8 mouse cellular contexts compared by ENCODE assay signal in genomic region chr19:42144541-42145167, GRCm38 (mm10). TPM values are rescaled to one million over a fixed set of nuclear protein-coding genes. Genes with fewer than 3 reads are reported as not detected.
DNase-seq lines count a peak whose midpoint lies in the region; ATAC-seq and TF ChIP-seq lines count a peak whose summit lies in the region.

No protein-coding gene starts in this region.

- no peak overlapping the region for H3K9ac ChIP-seq in liver, embryonic 12.5 days
- no peak overlapping the region for H3K9ac ChIP-seq in intestine, embryonic 15.5 days
- H3K9ac ChIP-seq in liver, adult 2 months (ENCODE audit: low read depth, low read length), result no peak overlapping the region

- H3K4me2 ChIP-seq in liver, embryonic 12.5 days, result no peak overlapping the region
- no peak overlapping the region for H3K4me2 ChIP-seq in intestine, embryonic 15.5 days (replicated peaks)

- H3K9me3 ChIP-seq in liver, embryonic 12.5 days (replicated peaks), result no peaks in the 10 kb centered on the region
- H3K9me3 ChIP-seq in intestine, embryonic 15.5 days, result no peaks in the 10 kb centered on the region

- TF ChIP-seq POLR2A in liver, adult 2 months (IDR thresholded peaks at IDR 0.05; ENCODE audit: extremely low read depth, insufficient read depth, low read length), result no peak

- peak; percentile 63 for TF ChIP-seq CTCF in liver, adult 2 months (IDR thresholded peaks at IDR 0.05; ENCODE audit: low read depth, low read length)

- no peak overlapping the region for H3K4me3 ChIP-seq in liver, embryonic 12.5 days
- no peak overlapping the region for H3K4me3 ChIP-seq in intestine, embryonic 15.5 days (replicated peaks)
- no peak overlapping the region for H3K4me3 ChIP-seq in liver, adult 2 months (ENCODE audit: insufficient read depth, low read depth, low read length)

- no peaks in the 10 kb centered on the region for H3K36me3 ChIP-seq in liver, embryonic 12.5 days
- no peaks in the 10 kb centered on the region for H3K36me3 ChIP-seq in intestine, embryonic 15.5 days
- H3K36me3 ChIP-seq in liver, adult 2 months (ENCODE audit: control insufficient read depth, insufficient read depth, low read length), result no peaks in the 10 kb centered on the region

- no peak for ATAC-seq in liver, embryonic 12.5 days
- peak; percentile 24; the same call in 1 of the 2 replicates for ATAC-seq in frontal cortex, adult (ENCODE audit: low TSS enrichment)
- ATAC-seq in intestine, embryonic 15.5 days, result no peak

- H3K27me3 ChIP-seq in liver, embryonic 12.5 days (replicated peaks), result peaks cover 52% of the 10 kb centered on the region
- no peaks in the 10 kb centered on the region; the same call in 1 of the 2 replicates for H3K27me3 ChIP-seq in intestine, embryonic 15.5 days (replicated peaks)
- no peaks in the 10 kb centered on the region for H3K27me3 ChIP-seq in liver, adult 2 months (ENCODE audit: control insufficient read depth, insufficient read depth, low read length)

- 28% methylated on average over 8 of the region's 8 CpGs for WGBS in liver, embryonic 12.5 days (ENCODE audit: insufficient replicate concordance)
- 25% methylated on average over 8 of the region's 8 CpGs for WGBS in intestine, embryonic 15.5 days
- 29% methylated on average over 8 of the region's 8 CpGs for WGBS in liver, adult 2 months

- DNase-seq in liver, result peak; percentile 82
- peak; percentile 58 for DNase-seq in brain, embryonic 18.5 days (ENCODE audit: low read depth, low spot score)
- peak; percentile 68 for DNase-seq in liver, adult 2 months (ENCODE audit: extremely low read depth, low read depth, low spot score)
- peak; percentile 66 for DNase-seq in retina, postnatal 7 days (ENCODE audit: low read depth, low spot score)
- DNase-seq in urinary bladder, adult 2 months (ENCODE audit: low spot score), result peak; percentile 59

- H3K4me1 ChIP-seq in liver, embryonic 12.5 days, result peaks cover 34% of the 10 kb centered on the region
- H3K4me1 ChIP-seq in intestine, embryonic 15.5 days (replicated peaks), result peaks cover 21% of the 10 kb centered on the region
- peaks cover 28% of the 10 kb centered on the region for H3K4me1 ChIP-seq in liver, adult 2 months (ENCODE audit: control insufficient read depth, insufficient read depth, low read length)

- H3K27ac ChIP-seq in liver, embryonic 12.5 days, result no peak overlapping the region
- peak overlapping the region; percentile 2; the same call in 1 of the 2 replicates for H3K27ac ChIP-seq in intestine, embryonic 15.5 days
- H3K27ac ChIP-seq in liver, adult 2 months (replicated peaks; ENCODE audit: insufficient read depth, low read depth, low read length), result no peak overlapping the region

- H3K79me2 ChIP-seq in liver, adult 2 months (ENCODE audit: control insufficient read depth, insufficient read depth, low read length), result no peaks in the 10 kb centered on the region

RNA-seq across cellular contexts. Expression of gene Marveld1, which starts 2.5 kb away (rescaled TPM):
- 4.6 and 5.3 TPM in 2 replicates for polyA plus RNA-seq in liver, embryonic 12.5 days (2016; fragmentation: Nextera tagmentation; extraction: Ambion mirVana)
- 9.4 and 12.3 TPM in 2 replicates for polyA plus RNA-seq in intestine, embryonic 15.5 days (2015; fragmentation: Nextera tagmentation; extraction: Ambion mirVana)
- 11.9 and 12.1 TPM in 2 replicates for total RNA-seq in liver, adult 2 months (2014; rRNA removed)
- 25.7 and 29.8 TPM in 2 replicates for polyA plus RNA-seq in liver, adult 2 months (2012; rRNA removed)
- polyA plus RNA-seq in urinary bladder, adult 2 months (2012; rRNA removed), result 186 and 267 TPM in 2 replicates

RNA-seq across cellular contexts. Expression of gene Avpi1, which starts 15.8 kb away (rescaled TPM):
- 14.7 and 14.9 TPM in 2 replicates for polyA plus RNA-seq in liver, embryonic 12.5 days (2016; fragmentation: Nextera tagmentation; extraction: Ambion mirVana)
- polyA plus RNA-seq in intestine, embryonic 15.5 days (2015; fragmentation: Nextera tagmentation; extraction: Ambion mirVana), result 36.4 and 40.7 TPM in 2 replicates
- total RNA-seq in liver, adult 2 months (2014; rRNA removed), result 49.0 and 53.6 TPM in 2 replicates
- polyA plus RNA-seq in liver, adult 2 months (2012; rRNA removed), result 35.9 and 38.2 TPM in 2 replicates
- 28.6 and 29.1 TPM in 2 replicates for polyA plus RNA-seq in urinary bladder, adult 2 months (2012; rRNA removed)

RNA-seq across cellular contexts. Expression of gene Zfyve27, which starts 19.1 kb away (rescaled TPM):
- 11.6 and 13.2 TPM in 2 replicates for polyA plus RNA-seq in liver, embryonic 12.5 days (2016; fragmentation: Nextera tagmentation; extraction: Ambion mirVana)
- 20.6 and 21.5 TPM in 2 replicates for polyA plus RNA-seq in intestine, embryonic 15.5 days (2015; fragmentation: Nextera tagmentation; extraction: Ambion mirVana)
- total RNA-seq in liver, adult 2 months (2014; rRNA removed), result 11.1 and 13.4 TPM in 2 replicates
- 14.1 and 22.0 TPM in 2 replicates for polyA plus RNA-seq in liver, adult 2 months (2012; rRNA removed)
- polyA plus RNA-seq in urinary bladder, adult 2 months (2012; rRNA removed), result 43.3 and 50.3 TPM in 2 replicates

RNA-seq across cellular contexts. Expression of gene Pi4k2a, which starts 54.4 kb away (rescaled TPM):
- polyA plus RNA-seq in liver, embryonic 12.5 days (2016; fragmentation: Nextera tagmentation; extraction: Ambion mirVana), result 17.3 and 18.7 TPM in 2 replicates
- polyA plus RNA-seq in intestine, embryonic 15.5 days (2015; fragmentation: Nextera tagmentation; extraction: Ambion mirVana), result 23.4 and 23.6 TPM in 2 replicates
- total RNA-seq in liver, adult 2 months (2014; rRNA removed), result 20.2 and 23.8 TPM in 2 replicates
- 43.3 and 46.1 TPM in 2 replicates for polyA plus RNA-seq in liver, adult 2 months (2012; rRNA removed)
- polyA plus RNA-seq in urinary bladder, adult 2 months (2012; rRNA removed), result 26.0 and 26.4 TPM in 2 replicates

RNA-seq across cellular contexts. Expression of gene Sfrp5, which starts 57.4 kb away (rescaled TPM):
- 1.6 and 2.2 TPM in 2 replicates for polyA plus RNA-seq in liver, embryonic 12.5 days (2016; fragmentation: Nextera tagmentation; extraction: Ambion mirVana)
- 9.2 and 14.0 TPM in 2 replicates for polyA plus RNA-seq in intestine, embryonic 15.5 days (2015; fragmentation: Nextera tagmentation; extraction: Ambion mirVana)
- not detected in 2 replicates for total RNA-seq in liver, adult 2 months (2014; rRNA removed)
- polyA plus RNA-seq in liver, adult 2 months (2012; rRNA removed), result 0.12 TPM in 1 of 2 replicates, not detected in the other
- 10.3 and 12.0 TPM in 2 replicates for polyA plus RNA-seq in urinary bladder, adult 2 months (2012; rRNA removed)
